Mouse (Mus musculus): ENCODE results near the gene Themis2. TPM values are rescaled to one million over a fixed set of nuclear protein-coding genes. Genes with fewer than 3 reads are reported as not detected.
"Not testable (repeated sequence)": the region's sequence is repeated elsewhere in the genome, so short reads cannot be mapped to it uniquely, and the experiment has no call there.

The Themis2 gene
- total RNA-seq, 2 experiments from 2014 or later, result 2.9 to 3.4 TPM

DNA sequence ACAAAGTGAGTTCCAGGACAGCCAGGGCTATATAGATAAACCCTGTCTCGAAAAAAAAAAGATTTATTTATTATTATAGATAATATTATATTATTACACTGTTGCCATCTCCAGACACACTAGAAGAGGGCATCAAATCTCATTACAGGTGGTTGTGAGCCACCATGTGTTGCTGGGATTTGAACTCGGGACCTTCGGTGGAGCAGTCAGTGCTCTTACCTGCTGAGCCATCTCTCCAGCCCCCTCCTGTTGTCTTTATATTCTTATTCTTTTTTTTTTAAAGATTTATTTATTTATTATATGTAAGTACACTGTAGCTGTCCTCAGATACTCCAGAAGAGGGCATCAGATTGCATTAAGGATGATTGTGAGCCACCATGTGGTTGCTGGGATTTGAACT lies 2.5 kb upstream of the Themis2 start:
- not testable (repeated sequence) for DNase-seq

DNA sequence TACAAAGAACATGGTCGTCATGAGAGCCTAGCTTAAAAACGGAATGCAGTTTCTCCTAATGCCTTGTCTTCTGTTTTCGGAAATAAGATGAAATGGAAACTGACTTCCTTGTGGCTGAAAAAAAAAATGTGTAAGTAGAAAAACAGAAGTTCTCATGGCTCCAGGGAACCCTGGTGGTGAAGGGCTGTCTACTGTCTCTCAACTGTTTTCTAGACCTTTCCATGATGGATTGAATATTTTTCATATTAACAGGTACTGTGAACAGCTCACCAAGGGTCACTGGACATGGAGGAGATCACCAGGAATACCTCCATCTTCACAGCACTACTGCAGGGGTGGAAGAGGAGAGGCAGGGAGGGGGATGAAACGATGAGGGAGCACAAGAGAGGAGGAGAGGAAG lies 1.8 kb upstream of the Themis2 start:
- DNase-seq, result no peak

DNA sequence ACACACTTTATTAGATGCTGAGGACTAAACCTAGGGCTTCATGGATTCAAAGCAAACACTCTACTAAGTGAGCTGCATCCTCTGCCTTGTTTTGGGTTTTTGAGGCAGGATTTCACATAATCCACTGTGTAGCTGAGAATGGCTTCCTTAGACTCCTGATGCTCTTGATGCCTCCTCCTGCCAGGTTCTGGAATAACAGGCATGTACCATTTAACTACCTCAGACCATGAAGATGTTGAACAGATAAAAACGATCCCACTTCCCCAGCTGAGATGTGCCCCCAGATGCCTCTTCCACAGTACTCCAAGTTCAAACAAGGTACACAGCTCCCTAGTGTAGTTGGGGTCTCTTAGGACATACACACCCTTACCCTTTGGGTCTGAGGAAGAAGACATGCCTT lies 1.3 kb upstream of the Themis2 start:
- no peak for DNase-seq

DNA sequence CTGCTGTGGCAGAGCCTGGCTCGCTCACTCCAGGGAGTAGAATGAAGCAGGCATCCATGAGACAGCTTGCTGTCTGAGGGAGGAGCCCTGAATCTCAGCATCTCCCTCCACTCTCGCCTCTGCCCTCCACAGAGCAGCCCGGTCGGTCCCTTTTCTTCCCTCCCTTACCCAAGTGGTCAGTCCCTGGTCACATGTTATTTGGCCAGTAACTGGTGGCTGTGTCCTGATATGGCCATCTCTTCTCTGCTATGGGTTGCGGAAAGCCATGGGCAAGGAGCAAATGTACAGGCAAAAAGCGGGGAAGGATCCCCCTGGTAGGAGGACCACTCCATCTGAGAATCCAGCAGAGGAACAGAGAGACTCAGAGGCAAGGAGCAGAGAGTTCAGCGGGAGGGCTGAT lies 1.0 kb downstream of the Themis2 start:
- no peak for DNase-seq

DNA sequence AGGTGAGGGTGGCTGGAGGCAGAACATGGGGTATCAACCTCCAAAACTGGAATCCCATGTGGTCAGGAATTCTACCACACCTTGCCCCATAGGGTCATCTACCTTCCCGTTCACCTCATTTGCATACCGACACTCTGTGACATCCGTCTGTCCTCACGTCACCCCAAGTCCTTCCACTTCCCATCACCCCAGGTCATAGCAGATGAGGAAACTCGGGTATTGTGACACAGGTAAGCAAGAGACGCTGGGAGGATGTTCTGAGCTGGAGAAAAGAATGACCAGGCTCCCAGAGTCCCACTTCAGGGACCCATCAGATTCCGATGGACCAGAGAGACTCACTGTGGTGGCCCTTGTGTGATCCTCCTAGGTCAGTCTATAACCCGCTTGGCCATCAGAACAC lies 1.4 kb downstream of the Themis2 start:
- DNase-seq, result no peak

DNA sequence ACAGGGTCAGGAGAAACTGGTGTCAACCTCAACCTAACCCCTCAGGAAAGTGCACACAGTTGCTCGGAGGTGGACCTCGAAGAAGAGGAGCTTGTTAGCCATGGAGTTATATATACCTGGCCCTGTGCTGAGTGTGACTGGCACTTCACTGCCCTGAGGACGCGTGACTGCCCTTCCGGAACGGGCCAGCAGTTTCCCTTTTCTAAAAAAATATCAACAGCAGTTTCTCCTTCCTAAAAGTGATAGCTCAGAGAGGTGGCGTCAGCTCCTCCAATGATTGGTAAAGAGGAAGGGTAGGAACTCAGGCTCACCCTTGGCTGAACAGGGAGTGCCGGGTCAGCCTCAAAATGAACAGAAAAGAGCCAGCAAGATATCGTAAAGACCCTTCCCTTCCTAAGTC lies 2.2 kb downstream of the Themis2 start:
- DNase-seq, result no peak

DNA sequence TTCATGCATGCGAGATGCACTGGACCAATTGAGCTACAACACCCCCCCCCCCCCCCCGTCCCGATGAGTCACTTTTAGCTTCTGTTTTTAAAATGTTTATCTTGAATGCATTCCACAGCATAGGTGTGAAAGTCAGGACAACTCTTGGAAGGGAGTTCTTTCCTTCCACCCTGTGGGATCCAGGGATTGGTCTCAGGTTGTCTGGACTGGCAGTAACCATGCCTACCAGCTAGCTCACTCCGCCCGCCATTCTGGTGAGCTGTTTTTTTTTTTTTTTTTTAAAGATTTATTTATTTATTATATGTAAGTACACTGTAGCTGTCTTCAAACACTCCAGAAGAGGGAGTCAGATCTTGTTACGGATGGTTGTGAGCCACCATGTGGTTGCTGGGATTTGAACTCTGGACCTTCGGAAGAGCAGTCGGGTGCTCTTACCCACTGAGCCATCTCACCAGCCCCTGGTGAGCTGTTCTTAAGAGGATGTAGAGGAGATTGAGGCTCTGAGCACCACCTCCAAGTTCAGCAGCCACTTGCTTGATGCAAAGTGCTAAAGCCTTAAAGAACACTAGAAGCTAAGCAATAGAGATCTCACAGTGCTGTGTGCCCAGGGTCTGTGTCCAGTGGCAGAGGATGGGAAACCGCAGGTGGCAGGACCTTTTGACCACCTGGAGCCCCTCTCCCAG lies 2.7 kb downstream of the Themis2 start:
- DNase-seq, result not testable (repeated sequence)

DNA sequence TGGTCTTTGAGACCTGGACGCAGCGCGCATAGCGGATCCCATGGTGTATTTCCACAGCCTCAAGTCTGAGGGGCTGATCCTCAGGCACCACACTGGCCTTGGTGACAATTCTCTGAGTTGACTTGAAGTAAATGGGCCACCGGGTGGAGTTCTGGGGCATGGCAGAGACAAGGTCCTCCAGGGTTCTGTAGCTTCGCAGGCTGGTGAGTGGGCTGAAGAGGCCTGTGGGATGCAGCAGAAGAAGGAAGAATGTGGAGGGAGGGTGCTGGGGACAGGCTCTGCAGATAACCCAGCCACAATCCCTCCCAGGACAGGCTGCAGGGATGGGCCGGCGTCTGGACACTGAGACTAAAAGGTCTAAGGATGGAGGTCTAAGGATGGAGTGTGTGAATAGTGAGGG lies 6.5 kb downstream of the Themis2 start:
- DNase-seq, result no peak

DNA sequence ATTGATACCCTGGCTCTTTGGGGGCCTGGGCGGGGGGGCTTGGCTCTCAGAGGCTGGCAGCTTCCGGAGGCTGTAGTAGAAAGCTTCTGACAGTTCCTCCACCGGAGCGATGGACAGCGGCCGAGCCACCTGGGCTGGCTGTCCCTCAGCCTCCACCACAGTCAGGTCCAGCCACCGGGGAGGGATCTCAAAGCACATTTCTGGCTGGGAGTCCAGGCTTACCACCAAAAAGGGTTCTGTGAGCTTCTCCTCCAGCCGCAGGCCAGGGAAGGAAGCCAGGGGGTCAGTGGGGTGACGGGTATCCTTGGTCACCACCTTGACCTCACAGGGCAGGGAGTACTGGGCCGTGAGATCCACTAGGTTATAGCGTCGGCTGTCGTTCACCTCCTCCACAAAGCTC lies 11.0 kb downstream of the Themis2 start:
- no peak for DNase-seq

DNA sequence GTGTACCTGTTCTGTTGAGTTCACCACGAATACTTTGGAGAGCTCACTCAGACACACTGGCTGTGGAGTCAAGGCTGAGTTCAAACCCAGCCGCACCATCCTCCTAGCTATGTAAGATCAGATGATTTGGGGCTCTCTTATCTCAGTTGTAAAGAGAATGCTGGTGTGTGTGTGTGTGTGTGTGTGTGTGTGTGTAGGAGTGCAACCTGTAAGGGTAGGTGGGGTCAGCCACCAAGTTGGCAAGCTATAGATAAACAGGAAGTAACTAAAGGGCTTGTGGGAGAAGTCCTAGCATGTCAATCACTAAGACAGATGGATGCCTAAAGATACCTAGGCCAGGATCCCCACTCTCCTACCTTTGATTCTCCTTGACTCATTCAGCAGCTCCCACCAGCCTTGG lies 12.5 kb downstream of the Themis2 start:
- no peak for DNase-seq

DNA sequence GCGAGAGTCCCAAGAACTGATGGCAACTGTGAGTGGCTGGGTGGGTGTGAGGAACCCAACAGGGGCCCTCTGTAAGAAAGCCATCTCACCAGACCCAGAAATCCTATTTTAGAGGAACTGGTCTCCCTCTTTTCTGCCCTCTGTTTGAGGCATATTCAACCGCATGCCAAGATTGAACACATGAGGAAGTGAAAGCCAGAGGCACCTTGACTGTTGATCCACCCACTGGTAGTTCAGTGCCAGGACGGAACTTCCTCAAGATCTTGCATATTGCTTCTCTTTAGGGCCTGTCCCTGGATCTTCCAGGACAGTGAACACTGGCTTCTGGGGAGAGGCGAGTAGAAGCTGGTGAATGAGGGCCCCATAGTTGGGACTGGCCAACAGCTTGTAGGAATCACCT lies 15.9 kb downstream of the Themis2 start:
- no peak for DNase-seq

DNA sequence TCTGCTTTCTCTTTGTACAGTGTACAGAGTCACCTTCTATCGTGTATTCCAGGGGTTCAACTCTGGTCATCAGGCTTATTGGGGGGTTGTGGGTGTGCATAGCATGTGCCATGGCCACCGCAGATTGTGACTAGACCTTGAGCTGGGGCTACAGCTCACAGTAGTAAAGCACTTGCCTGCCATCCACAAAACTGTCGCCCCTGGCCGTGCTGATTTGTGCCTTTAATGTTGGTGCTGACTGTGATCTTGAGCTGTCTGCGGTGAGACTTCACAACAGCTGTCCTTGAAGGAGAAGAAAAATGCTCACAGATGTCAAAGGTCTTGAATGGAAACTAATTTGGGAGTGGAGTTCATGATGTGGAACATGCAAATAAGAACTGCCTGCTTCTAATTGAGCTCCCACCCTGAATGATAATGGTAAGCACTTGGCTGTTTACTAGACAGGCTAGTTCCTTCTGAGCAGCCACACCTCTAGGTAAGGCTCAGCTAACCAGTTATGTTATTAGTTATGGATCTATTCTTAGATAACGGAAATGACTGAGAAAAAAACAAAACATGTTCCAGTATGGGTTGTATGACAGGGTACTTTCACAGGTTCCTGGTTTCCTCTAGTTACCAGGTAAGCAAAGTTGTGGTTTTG lies 17.5 kb downstream of the Themis2 start:
- no peak for DNase-seq

DNA sequence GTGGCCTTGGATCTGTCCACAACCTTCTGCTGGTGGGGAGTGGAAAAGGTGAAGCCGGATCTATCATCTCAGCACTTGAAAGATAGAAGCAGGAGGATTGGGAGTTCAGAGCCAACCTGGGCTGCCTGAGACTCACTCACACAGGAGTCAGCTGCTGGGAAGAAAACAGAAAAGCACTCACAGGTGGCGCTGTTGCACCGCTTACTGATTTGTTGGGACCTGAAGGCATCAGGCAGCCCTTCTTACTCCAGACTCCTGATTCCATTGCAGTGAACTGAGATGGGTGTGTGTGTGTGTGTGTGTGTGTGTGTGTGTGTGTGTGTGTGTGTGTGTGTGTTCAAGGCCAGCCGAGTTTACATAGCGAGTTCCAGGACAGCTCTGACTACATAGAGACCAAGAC lies 19.4 kb downstream of the Themis2 start:
- DNase-seq, result peak; percentile 82

DNA sequence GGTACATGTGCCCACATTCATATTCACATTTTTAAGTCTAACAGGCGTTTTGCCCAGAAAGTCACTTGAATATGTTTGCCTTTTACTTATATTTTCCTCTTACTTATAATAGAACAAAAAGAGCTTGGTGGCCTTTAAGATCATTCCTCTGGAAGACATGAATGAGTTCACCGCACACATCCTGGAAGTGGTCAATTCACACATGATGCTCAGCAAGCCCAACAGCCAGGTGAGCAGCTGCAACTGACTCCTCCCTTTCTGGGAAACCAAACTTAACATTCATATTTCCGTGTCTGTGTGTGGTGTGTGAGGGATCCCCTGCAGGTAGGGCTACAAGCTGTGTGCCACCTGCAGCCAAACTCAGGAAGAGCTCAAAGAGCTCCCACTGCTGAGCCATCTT lies 21.3 kb downstream of the Themis2 start:
- no peak for DNase-seq

DNA sequence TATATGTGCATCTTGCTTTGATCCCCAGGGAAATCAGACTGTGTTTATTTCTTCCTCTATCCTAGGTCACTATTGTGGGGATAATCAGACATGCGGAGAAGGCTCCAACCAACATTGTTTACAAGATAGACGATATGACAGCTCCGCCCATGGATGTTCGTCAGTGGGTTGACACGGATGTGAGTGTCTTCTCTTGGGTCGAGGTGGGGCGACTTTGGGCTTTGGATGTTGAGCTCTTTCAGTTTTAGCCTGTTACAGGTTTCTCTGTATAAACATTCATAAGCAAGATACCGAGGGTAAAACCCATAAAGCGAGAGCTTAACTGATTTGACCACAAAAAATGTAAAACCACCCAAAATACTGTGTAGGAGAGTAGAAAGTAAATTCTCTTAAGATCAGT lies 24.4 kb downstream of the Themis2 start:
- no peak for DNase-seq

DNA sequence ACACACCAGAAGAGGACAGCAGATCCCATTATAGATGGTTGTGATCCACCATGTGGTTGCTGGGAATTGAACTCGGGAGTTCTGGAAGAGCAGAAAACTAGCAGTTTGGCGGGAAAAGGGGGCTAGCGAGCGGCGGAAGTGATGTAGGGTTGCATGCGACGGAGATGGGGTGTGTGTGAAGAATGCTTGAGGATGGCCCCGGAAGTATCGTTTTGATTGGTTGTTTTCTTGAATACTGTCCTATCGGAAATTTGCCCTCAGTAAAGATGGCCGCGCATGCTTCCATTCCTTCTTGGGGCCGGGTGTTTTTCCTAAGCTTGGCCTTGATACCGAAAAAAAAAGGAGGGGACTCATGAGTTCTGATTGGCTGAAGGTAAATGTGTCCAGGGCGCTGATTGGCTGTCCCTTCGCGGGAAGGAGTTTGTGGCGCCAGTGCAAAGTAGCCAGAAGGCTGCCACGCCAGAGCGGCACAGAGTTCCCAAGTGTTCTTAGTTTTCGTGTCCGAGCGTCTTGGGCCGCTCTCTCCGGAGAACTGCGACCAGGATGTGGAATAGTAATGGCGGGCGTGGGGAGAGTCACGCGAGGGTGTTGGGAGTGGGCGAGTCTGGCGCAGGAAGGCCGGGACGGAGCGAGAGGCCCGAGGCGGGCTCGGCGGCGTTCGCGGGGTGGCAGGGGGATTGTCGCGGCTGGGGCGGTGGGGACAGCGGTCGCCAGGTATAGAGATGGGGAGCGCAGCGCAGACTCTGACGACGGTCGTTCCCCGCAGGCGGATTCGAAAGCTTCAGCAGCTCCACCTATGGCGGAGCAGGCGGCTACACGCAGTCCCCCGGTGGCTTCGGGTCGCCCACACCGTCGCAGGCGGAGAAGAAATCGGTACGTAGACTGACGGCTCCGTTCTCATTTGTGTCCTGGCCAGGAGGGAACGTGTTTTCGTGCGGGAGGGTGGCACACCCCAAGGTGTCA lies 28.0 kb downstream of the Themis2 start, which contains the start of gene Rpa2:
Gene Rpa2 (plus strand): TSS at position 419 of the 963 bp plus-strand sequence.
- peak; percentile 99 for DNase-seq

DNA sequence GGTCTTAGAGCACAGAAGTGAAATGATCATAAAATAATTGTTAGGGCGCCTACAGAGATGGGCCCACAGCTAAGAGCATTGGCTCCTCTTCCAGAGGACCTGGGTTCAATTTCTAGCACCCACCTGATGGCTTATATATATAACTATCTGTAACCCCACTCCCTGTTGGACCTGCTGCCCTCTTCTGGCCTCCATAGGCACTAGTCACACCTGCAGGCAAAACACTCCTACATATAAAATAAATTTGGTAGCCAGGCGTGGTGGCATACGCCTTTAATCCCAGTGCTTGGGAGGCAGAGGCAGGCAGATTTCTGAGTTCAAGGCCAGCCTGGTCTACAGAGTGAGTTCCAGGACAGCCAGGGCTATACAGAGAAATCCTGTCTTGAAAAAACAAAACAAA lies 33.1 kb downstream of the Themis2 start:
- not testable (repeated sequence) for DNase-seq

DNA sequence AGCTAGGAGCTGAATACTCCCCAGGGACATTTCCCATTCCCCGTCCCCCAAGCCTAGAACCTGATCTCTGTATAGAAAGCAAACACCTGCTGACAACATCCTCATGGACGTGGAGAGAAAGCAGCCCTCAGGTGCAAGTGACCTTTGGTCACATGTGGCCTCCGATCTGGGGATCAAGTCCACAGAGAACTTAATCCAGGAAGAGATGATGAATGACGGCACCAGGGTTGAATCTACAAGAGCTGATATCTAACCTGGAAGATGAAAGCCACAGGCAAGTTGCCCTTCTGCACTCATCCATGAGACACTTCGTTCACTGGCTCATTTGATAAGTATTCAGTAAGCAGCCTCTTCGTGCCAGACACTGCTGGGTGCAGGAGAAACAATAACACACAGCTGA lies 33.6 kb downstream of the Themis2 start:
- no peak for DNase-seq

DNA sequence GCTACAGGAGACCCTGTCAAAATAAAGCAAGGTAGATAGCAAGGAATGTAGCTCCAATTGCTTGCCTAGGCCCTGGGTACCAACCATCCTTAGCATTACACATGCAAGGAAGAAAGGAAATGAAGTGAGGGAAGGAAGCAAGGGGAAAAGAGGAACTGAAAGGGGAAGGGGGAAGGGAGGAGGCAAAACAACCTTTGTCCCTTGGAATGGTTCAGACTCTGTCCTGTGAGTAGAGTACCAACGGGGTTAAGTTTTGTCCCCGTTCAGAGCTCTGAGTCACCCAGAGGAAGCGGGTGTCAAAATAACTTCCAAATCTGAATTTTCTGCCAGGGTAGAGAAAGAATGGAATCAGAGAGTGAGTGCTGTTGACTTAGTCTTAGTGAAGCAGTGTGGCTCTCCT lies 35.9 kb downstream of the Themis2 start:
- no peak for DNase-seq

DNA sequence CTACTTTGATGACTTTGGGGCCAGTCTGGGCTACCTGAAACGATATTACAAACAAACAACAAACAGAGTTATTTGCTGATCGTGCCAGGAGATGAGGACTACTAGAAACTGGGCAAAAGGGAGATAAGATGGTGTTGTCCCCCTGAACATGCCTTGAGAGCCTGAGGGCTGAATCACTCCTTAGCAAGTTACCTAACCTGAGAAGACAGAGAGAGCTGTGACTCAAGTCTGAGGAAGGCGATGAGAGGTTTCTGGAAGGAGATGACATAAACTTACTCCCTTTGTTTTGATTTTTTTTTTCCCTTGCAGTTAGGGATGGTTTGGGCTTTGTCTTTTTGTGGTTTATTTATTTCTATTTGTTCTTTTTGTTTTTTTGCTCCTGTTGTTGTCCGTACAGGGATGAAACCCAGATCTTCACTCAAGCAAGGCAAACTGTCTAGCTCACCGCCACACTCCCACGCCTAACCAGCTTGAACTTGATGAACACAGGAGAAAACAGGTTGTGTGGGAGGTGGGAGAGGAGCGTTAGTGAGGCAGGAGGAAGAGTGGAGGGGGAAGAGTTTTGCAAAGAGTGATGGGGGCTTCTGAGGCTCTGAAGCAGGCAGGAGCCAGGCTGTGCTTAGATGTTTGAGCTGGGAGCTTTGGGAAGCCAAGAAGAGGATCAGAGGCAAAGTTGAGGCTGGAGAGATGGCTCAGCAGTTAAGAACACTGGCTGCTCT lies 38.4 kb downstream of the Themis2 start:
- DNase-seq, result no peak

DNA sequence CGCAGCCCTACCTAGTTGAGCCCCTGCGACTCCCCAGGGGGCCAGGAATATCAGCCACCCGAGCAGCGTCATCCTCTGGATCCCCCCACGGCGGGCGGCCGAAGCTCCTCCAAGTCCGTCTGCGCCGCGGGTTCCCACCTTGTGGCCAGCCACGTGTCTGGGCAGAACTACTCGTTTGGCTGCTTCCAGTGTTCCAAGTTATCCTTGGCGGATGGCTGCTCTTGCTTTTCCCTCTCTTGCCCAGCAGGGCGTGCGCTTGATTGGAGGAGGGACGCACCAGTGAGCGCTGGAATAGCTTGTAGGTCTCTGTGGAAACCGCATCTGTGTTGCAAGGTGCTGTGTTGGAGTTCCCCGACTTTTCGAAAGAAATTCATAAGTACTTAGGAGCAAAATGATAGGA lies 39.2 kb downstream of the Themis2 start, which contains the start of gene Smpdl3b:
Gene Smpdl3b (minus strand): TSS at position 279 of the 400 bp plus-strand sequence.
- peak; percentile 79 for DNase-seq

DNA sequence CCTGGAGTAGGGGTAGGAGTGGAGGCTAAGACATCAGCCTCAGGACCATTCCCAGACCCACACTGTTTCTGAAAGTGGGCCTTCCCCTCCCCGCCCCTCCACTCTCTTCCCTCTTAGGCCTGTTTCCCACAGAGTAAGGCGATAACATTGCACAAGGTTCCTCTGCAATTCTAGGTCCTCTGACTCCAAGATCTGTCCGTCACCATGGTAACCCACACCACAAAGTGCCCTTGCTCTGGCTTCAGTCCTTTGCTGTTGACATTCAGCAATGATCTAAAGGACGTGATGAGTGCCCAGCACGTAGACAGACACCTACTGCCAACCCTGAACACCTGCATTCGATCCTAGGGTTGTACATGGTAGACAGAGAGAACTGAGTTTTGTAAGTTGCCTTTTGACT lies 43.2 kb downstream of the Themis2 start:
- no peak for DNase-seq

Data from heart, postnatal 4 days (tissue).